Comparison of ENCODE assay signal across 8 mouse cellular contexts in the genomic region with DNA sequence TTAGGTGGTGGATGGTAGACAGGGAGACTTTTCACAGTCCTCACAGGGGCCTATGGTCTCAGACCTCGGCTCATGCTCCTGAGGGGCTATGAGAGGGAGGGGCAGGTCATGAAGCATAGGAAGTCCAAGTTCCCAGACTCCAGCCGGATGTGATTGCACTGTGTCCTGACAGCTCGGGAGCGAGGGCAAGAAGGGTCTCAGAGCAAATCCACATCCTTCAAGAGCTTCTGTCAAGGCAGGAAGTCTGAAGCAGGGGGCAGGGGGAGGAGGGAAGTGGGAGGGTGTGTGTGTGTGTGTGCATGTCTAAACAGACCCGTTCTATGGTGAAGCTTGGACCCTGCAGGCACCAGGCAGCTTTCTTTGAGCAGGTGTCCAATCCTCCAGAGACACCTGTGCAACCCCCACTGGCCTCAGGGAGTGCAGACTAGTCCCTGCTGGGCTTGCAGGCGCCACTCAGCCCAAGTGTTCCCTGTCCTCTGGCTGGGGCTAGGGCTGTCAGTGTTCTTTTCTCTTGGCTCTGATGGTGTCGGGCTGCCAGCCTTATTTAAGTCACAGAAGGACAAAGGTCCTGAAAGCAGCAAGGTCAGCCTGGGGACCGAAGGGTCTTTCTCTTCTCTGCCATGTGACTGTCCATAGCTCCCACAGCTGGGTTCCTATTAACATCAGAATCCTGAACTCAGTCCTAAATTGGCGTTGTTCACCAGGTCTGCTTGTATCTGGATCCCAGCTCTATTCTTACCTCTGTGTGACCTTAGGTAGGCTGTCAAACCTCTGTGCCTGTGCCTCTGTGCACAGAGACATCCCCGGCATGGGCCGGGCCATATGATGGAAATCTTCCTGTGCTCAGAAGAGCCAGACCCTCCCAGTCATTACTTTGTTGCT. TPM values are rescaled to one million over a fixed set of nuclear protein-coding genes. Genes with fewer than 3 reads are reported as not detected.
A peak's percentile ranks its signal among the peaks of the same experiment; 100 is the strongest.
DNase-seq lines count a peak whose midpoint lies in the region; ATAC-seq and TF ChIP-seq lines count a peak whose summit lies in the region.

No protein-coding gene starts in this region.

- H3K4me3 ChIP-seq in spleen, adult 2 months (ENCODE audit: extremely low read depth, insufficient read depth, insufficient read length) = no peak overlapping the region
- H3K4me3 ChIP-seq in liver, embryonic 11.5 days (ENCODE audit: low read depth, low read length) = no peak overlapping the region

- H3K4me1 ChIP-seq in spleen, adult 2 months (ENCODE audit: control insufficient read depth, insufficient read depth, insufficient read length) = no peaks in the 10 kb centered on the region
- H3K4me1 ChIP-seq in liver, embryonic 11.5 days (replicated peaks; ENCODE audit: control insufficient read depth, insufficient read depth, low read length) = peaks cover 14% of the 10 kb centered on the region

- no peak for TF ChIP-seq POLR2A in spleen, adult 2 months (IDR thresholded peaks at IDR 0.05; ENCODE audit: low read depth, low read length)

- peak; percentile 15 for DNase-seq in embryo, embryonic 10.5 days (ENCODE audit: low spot score)
- no peak for DNase-seq in embryo, embryonic 10 days (ENCODE audit: low spot score)
- no peak for DNase-seq in spleen, adult 2 months (ENCODE audit: low read depth in 1 of 2, low spot score in 2 of 2)
- no peak for DNase-seq in spleen, postnatal 14 days (ENCODE audit: low spot score in 2 of 2)
- DNase-seq in liver, embryonic 11.5 days (ENCODE audit: low spot score) = no peak
- DNase-seq in yolk sac, embryonic 10.5 days (ENCODE audit: low spot score) = peak; percentile 31
- no peak for DNase-seq in layer of hippocampus, adult 8-10 months (ENCODE audit: low spot score in 2 of 2)
- no peak for DNase-seq in Muller cell, postnatal 12 days (ENCODE audit: inconsistent ontology term)

- ATAC-seq in liver, embryonic 11.5 days (replicated peaks; ENCODE audit: low FRiP score) = no peak; the same call in 1 of the 2 replicates

- H3K9ac ChIP-seq in liver, embryonic 11.5 days (ENCODE audit: low read depth, low read length) = no peak overlapping the region

- no peak overlapping the region for H3K4me2 ChIP-seq in liver, embryonic 11.5 days

- no peaks in the 10 kb centered on the region for H3K9me3 ChIP-seq in liver, embryonic 11.5 days (ENCODE audit: control insufficient read depth, low read length)

- peak overlapping the region; percentile 7; the same call in 1 of the 2 replicates for H3K27ac ChIP-seq in spleen, adult 2 months (ENCODE audit: insufficient read depth, low read length)
- peak overlapping the region; percentile 68 for H3K27ac ChIP-seq in liver, embryonic 11.5 days (ENCODE audit: low read depth, low read length)

- H3K27me3 ChIP-seq in spleen, adult 2 months (ENCODE audit: control insufficient read depth, insufficient read depth, low read length) = no peaks in the 10 kb centered on the region
- no peaks in the 10 kb centered on the region for H3K27me3 ChIP-seq in liver, embryonic 11.5 days (replicated peaks; ENCODE audit: control insufficient read depth, insufficient read depth, low read length)

- no peak for TF ChIP-seq CTCF in spleen, adult 2 months (IDR thresholded peaks at IDR 0.05; ENCODE audit: extremely low read depth, insufficient read depth, insufficient read length, insufficient replicate concordance)

- peaks cover 3% of the 10 kb centered on the region; the same call in 1 of the 2 replicates for H3K36me3 ChIP-seq in spleen, adult 2 months (ENCODE audit: control insufficient read depth, insufficient read depth, low read length)
- peaks cover 5% of the 10 kb centered on the region; the same call in 1 of the 2 replicates for H3K36me3 ChIP-seq in liver, embryonic 11.5 days (ENCODE audit: control insufficient read depth, insufficient read depth, low read length)

- WGBS in spleen, adult 2 months = 63% methylated on average over 11 of the region's 11 CpGs
- 58% methylated on average over 11 of the region's 11 CpGs for WGBS in liver, embryonic 11.5 days

RNA-seq across cellular contexts. Expression of gene Dnlz, which starts 9.1 kb away (rescaled TPM):
- 13.4 and 20.0 TPM in 2 replicates for polyA plus RNA-seq in spleen, adult 2 months (2012; rRNA removed)
- 23.0 and 23.8 TPM in 2 replicates for polyA plus RNA-seq in liver, embryonic 11.5 days (2014; fragmentation: Nextera tagmentation; extraction: Ambion mirVana)
- total RNA-seq in layer of hippocampus, adult 8-10 months (2022) = 10 to 100 TPM; 22.4 to 27.7 (median 24.8) TPM

RNA-seq across cellular contexts. Expression of gene Card9, which starts 17.9 kb away (rescaled TPM):
- 11.9 and 17.7 TPM in 2 replicates for polyA plus RNA-seq in spleen, adult 2 months (2012; rRNA removed)
- polyA plus RNA-seq in liver, embryonic 11.5 days (2014; fragmentation: Nextera tagmentation; extraction: Ambion mirVana) = 1.1 and 1.7 TPM in 2 replicates
- 1 to 10 TPM; 1.6 to 6.1 (median 4.1) TPM for total RNA-seq in layer of hippocampus, adult 8-10 months (2022)

RNA-seq across cellular contexts. Expression of gene Gpsm1, which starts 27.5 kb away (rescaled TPM):
- polyA plus RNA-seq in spleen, adult 2 months (2012; rRNA removed) = 17.7 and 21.1 TPM in 2 replicates
- 17.0 and 18.9 TPM in 2 replicates for polyA plus RNA-seq in liver, embryonic 11.5 days (2014; fragmentation: Nextera tagmentation; extraction: Ambion mirVana)
- total RNA-seq in layer of hippocampus, adult 8-10 months (2022) = 10 to 100 TPM; 44.1 to 48.7 (median 45.6) TPM

RNA-seq across cellular contexts. Expression of gene Snapc4, which starts 37.6 kb away (rescaled TPM):
- polyA plus RNA-seq in spleen, adult 2 months (2012; rRNA removed) = 41.1 and 46.5 TPM in 2 replicates
- 36.4 and 41.6 TPM in 2 replicates for polyA plus RNA-seq in liver, embryonic 11.5 days (2014; fragmentation: Nextera tagmentation; extraction: Ambion mirVana)
- 10 to 100 TPM; 72.9 to 86.2 (median 82.1) TPM for total RNA-seq in layer of hippocampus, adult 8-10 months (2022)

RNA-seq across cellular contexts. Expression of gene Entr1, which starts 46.3 kb away (rescaled TPM):
- 60.1 and 70.5 TPM in 2 replicates for polyA plus RNA-seq in spleen, adult 2 months (2012; rRNA removed)
- 94.4 and 95.7 TPM in 2 replicates for polyA plus RNA-seq in liver, embryonic 11.5 days (2014; fragmentation: Nextera tagmentation; extraction: Ambion mirVana)
- total RNA-seq in layer of hippocampus, adult 8-10 months (2022) = 100 to 1,000 TPM; 125 to 165 (median 148) TPM

Comparison
In these comparisons a context has a peak if more than half of its experiments do, and no peak if none do; other contexts are left out.
1. DNase-seq: peak in embryo, embryonic 10.5 days (single experiment) and yolk sac, embryonic 10.5 days (single experiment); none in embryo, embryonic 10 days (single experiment), spleen, adult 2 months (0 of 2), spleen, postnatal 14 days (0 of 2), liver, embryonic 11.5 days (single experiment), layer of hippocampus, adult 8-10 months (0 of 2) and Muller cell, postnatal 12 days (single experiment).